Mouse (Mus musculus) adrenal gland, postnatal 14 days (tissue): ENCODE data around the gene Gm7735. TPM values are rescaled to one million over a fixed set of nuclear protein-coding genes. Genes with fewer than 3 reads are reported as not detected.
"Not testable (repeated sequence)": the region's sequence is repeated elsewhere in the genome, so short reads cannot be mapped to it uniquely, and the experiment has no call there.

ENCODE experiments used
- DNase-seq: peaks from one replicate; pipeline ENCODE4 v3.0.0; 2021; ENCODE audit warnings: mixed read lengths
- long read RNA-seq, 2 experiments: library from polyadenylated mRNA; stranded (forward); transcript quantifications; one replicate each; pipeline ENCODE4 v2.0.0; 2021
- total RNA-seq: library from RNA; stranded (reverse); gene quantifications from 2 replicates; pipeline ENCODE4 v1.2.3, GENCODE M21; 2021

Gene Gm7735
- total RNA-seq, result not detected in 2 replicates
- long read RNA-seq, experiment 1, result 0 reads
- long read RNA-seq, experiment 2, result 0 reads

DNA sequence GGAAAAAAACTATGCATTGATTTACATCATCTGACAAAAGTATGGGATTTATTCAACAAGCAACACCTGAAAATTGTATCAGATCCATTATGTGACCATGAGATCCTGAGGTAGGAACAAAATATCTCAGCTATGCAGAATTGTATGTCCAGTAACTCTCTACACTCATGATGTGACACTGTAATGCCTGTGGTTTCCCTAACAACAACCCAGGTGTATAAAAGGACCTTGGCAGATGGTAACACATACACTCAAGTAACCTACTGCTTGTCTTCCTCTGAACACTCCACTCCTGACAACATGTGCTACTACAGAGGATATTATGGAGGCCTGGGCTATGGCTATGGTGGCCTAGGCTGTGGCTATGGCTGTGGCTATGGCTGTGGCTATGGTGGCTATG lies at the start of gene Gm7735:
Gene Gm7735 (plus strand): TSS at position 301 of the 400 bp plus-strand sequence.
- not testable (repeated sequence) for DNase-seq

DNA sequence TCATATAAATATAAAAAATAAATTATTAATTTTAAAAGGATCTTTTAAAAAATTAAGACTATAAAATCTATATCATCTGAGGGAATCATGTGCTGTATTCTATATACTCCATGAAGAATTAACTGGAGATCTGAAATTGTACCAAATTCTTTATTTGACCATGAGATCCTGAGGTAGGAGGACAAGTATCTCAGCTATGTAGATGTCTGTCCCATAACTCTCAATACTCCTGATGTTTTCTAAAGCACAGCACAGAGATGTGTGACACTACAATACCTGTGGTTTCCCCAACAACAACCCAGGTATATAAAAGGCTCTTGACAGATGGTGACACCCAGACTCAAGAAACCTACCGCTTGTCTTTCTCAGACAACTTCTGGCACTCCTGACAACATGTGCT lies 28.7 kb upstream of the Gm7735 start, which contains the start of gene Gm6358:
Gene Gm6358 (plus strand): TSS at position 301 of the 400 bp plus-strand sequence.
- DNase-seq, result no peak

DNA sequence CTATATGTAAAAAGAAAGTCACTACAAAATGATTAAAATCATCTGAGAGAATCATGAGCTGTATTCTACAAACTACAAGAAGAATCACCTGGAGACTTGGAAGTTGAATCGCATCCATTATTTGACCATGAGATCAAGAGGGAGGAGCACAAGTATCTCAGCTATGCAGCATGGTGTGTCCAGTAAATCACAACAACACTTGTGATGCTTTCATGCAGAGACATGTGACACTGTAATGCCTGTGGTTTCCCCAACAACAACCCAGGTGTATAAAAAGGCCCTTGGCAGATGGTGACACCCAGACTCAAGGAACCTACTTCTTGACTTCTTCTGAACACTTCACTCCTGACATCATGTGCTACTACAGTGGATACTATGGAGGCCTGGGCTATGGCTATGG lies 18.5 kb upstream of the Gm7735 start, which contains the start of gene Gm10061:
Gene Gm10061 (plus strand): TSS at position 301 of the 400 bp plus-strand sequence.
- no peak for DNase-seq

DNA sequence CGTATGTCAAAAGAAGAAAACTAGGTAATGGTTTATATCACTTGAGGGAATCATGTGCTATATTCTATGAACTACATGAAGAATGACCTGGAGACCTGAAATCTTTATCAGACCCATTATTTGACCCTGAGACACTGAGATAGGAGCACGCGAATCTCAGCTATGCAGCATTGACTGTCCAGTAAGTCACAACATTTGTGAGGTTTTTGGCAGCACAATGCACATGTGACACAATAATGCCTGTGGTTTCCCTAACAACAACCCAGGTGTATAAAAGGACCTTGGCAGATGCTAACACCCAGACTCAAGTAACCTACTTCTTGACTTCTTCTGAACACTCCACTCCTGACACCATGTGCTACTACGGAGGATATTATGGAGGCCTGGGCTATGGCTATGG lies 11.6 kb upstream of the Gm7735 start, which contains the start of gene Gm9789:
Gene Gm9789 (plus strand): TSS at position 301 of the 400 bp plus-strand sequence.
- DNase-seq, result no peak

DNA sequence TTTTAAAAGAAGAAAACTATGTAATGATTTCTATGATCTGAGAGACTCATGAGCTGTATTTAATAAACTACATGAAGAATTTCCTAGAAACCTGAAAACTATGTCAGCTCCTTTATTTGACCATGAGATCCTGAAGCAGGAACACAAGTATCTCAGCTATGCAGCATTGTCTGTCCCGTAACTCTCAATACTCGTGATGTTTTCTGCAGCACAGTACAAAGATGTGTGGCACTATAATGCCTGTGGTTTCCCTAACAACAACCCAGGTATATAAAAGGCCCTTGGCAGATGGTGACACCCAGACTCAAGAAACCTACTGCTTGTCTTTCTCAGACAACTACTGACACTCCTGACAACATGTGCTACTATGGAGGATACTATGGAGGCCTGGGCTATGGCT lies 5.1 kb downstream of the Gm7735 start, which contains the start of gene 1110057P08Rik:
Gene 1110057P08Rik (plus strand): TSS at position 301 of the 400 bp plus-strand sequence.
- DNase-seq, result no peak

DNA sequence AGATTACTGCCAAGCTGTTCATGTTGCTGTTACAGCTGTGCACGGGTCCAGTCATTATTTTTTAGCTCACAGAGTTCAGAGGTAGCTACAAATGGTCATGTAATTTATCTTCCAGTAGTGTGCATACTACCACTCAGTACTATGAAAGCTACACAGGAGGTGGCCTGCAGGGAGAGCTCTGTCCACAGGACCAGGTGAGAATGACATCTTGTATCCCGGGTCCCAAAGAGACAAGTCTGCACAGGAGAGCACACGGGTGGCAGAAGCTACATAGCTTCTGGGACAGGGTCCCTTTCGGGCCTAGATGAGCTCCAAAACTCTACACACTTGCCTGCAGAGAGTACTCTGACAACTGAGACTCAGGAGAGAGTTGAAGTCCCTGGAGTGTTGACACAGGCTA lies 19.3 kb downstream of the Gm7735 start:
- DNase-seq, result no peak

DNA sequence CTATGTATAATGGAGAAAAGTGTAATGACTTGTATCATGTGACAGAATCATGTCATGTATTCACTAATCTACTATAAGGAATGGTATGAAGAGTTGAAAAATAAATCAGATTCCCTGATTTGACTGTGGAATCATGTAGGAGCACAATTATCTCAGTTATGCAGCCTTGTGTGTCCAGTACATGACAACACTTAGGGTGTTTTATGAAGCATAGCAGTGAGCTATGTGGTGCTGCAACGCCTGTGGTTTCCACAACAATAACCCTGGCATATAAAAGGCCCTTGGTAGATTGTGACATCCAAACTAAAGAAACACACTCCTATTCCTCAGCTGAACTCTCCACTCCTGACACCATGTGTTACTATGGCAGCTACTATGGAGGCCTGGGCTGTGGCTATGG lies 36.3 kb downstream of the Gm7735 start, which contains the start of gene Krtap20-2:
Gene Krtap20-2 (plus strand): TSS at position 301 of the 400 bp plus-strand sequence.
- DNase-seq, result no peak

Other genes starting within 250 kb of the Gm7735 start
- gene Krtap19-9b, start 237.2 kb upstream of the Gm7735 start, total RNA-seq, result not detected in 2 replicates
- gene Krtap16-3, start 206.6 kb upstream of the Gm7735 start, total RNA-seq, result not detected in 2 replicates
- gene Krtap22-2, start 158.7 kb upstream of the Gm7735 start, total RNA-seq, result not detected in 2 replicates
- not detected in 2 replicates for gene Gm10229, start 154.2 kb upstream of the Gm7735 start, total RNA-seq
- not detected in 2 replicates for gene Krtap6-1, start 137.8 kb upstream of the Gm7735 start, total RNA-seq
- gene Gm10228, start 128.0 kb upstream of the Gm7735 start, total RNA-seq, result not detected in 2 replicates
- gene Krtap6-5, start 121.6 kb upstream of the Gm7735 start, total RNA-seq, result not detected in 2 replicates
- gene 1110025L11Rik, start 105.5 kb upstream of the Gm7735 start, total RNA-seq, result not detected in 2 replicates
- gene Krtap6-3, start 85.5 kb upstream of the Gm7735 start, total RNA-seq, result not detected in 2 replicates
- not detected in 2 replicates for gene Gm6358, start 28.6 kb upstream of the Gm7735 start, total RNA-seq
- gene Gm10061, start 18.4 kb upstream of the Gm7735 start, total RNA-seq, result not detected in 2 replicates
- gene Gm9789, start 11.5 kb upstream of the Gm7735 start, total RNA-seq, result not detected in 2 replicates
- gene 1110057P08Rik, start 5.2 kb downstream of the Gm7735 start, total RNA-seq, result not detected in 2 replicates
- gene Krtap20-2, start 36.4 kb downstream of the Gm7735 start, total RNA-seq, result not detected in 2 replicates
- not detected in 2 replicates for gene Krtap21-1, start 234.4 kb downstream of the Gm7735 start, total RNA-seq